Mouse (Mus musculus): Measurements from ENCODE around the gene C9. TPM values are rescaled to one million over a fixed set of nuclear protein-coding genes. Genes with fewer than 3 reads are reported as not detected.

The C9 gene
- total RNA-seq, 2 experiments from 2014 or later: not detected

Other genes with a start within 250 kb of the C9 start
- gene Dab2, start 145.5 kb upstream of the C9 start, total RNA-seq (2021): 10 to 100 TPM; 20.0 to 21.3 TPM
- gene Fyb, start 77.5 kb downstream of the C9 start, total RNA-seq (2021): 10 to 100 TPM; 11.5 to 13.1 TPM